Mouse (Mus musculus): ENCODE measurements around the gene Hoxd3.
A peak's percentile ranks its signal among the peaks of the same experiment; 100 is the strongest.

The Hoxd3 gene

GRCm38 (mm10) chr2:74711721-74712621 is at the start of gene Hoxd3, which contains the start of gene Hoxd4:
TSS of gene Hoxd3 (plus strand) at chr2:74711927.
TSS of gene Hoxd4 (plus strand) at chr2:74711929.
- no peak for DNase-seq

GRCm38 (mm10) chr2:74663291-74663925 is 48.3 kb upstream of the Hoxd3 start:
- DNase-seq: peak; percentile 71

GRCm38 (mm10) chr2:74666411-74666810 is 45.3 kb upstream of the Hoxd3 start:
- DNase-seq: no peak

GRCm38 (mm10) chr2:74667191-74667841 is 44.4 kb upstream of the Hoxd3 start:
- no peak for DNase-seq

- no peak for DNase-seq
Observed at GRCm38 (mm10) chr2:74667842-74668357, 43.8 kb upstream of the Hoxd3 start, which contains the start of gene Hoxd13. TSS of gene Hoxd13 (plus strand) at chr2:74668310.

GRCm38 (mm10) chr2:74668370-74669229 is 43.1 kb upstream of the Hoxd3 start:
- DNase-seq: no peak

GRCm38 (mm10) chr2:74669230-74669578 is 42.5 kb upstream of the Hoxd3 start:
- no peak for DNase-seq

GRCm38 (mm10) chr2:74669650-74670235 is 42.0 kb upstream of the Hoxd3 start:
- no peak for DNase-seq

GRCm38 (mm10) chr2:74670632-74671188 is 41.0 kb upstream of the Hoxd3 start:
- DNase-seq: no peak

- no peak for DNase-seq
Observed at GRCm38 (mm10) chr2:74671847-74672246, 39.9 kb upstream of the Hoxd3 start.

- DNase-seq: peak; percentile 68
Observed at GRCm38 (mm10) chr2:74672481-74673362, 39.0 kb upstream of the Hoxd3 start.

- no peak for DNase-seq
Observed at GRCm38 (mm10) chr2:74673835-74674425, 37.8 kb upstream of the Hoxd3 start.

GRCm38 (mm10) chr2:74674881-74675665 is 36.7 kb upstream of the Hoxd3 start, which contains the start of gene Hoxd12:
TSS of gene Hoxd12 (plus strand) at chr2:74675013.
- no peak for DNase-seq

- no peak for DNase-seq
Observed at GRCm38 (mm10) chr2:74675666-74676282, 36.0 kb upstream of the Hoxd3 start.

- DNase-seq: no peak
Observed at GRCm38 (mm10) chr2:74676376-74677052, 35.2 kb upstream of the Hoxd3 start.

GRCm38 (mm10) chr2:74677106-74677505 is 34.6 kb upstream of the Hoxd3 start:
- DNase-seq: no peak

GRCm38 (mm10) chr2:74678891-74679595 is 32.7 kb upstream of the Hoxd3 start, which contains the start of gene Hoxd11:
TSS of gene Hoxd11 (plus strand) at chr2:74679557.
- no peak for DNase-seq

Data from lung, postnatal 10 days (tissue).